Mouse (Mus musculus) kidney, adult 2 months (tissue): ENCODE results near the gene Abi2. TPM values are rescaled to one million over a fixed set of nuclear protein-coding genes. Genes with fewer than 3 reads are reported as not detected.

ENCODE experiments used
- DNase-seq: peaks from one replicate; pipeline ENCODE4 v3.0.0; 2021
- H3K27ac ChIP-seq: fragments of 200-500 bp; 2 replicates; pipeline ENCODE4 v1.5.1; 2012; ENCODE audit warnings: low read depth, low read length, control low read depth, inconsistent platforms; ENCODE audit not compliant: insufficient read depth
- H3K27me3 ChIP-seq: fragments of 200-500 bp; replicated peaks from 2 replicates; pipeline ENCODE4 v1.6.1; 2012; ENCODE audit warnings: mild to moderate bottlenecking, moderate library complexity, low read length, inconsistent platforms; ENCODE audit not compliant: control insufficient read depth, insufficient read depth
- H3K36me3 ChIP-seq: fragments of 200-500 bp; 2 replicates; pipeline ENCODE4 v1.6.1; 2012; ENCODE audit warnings: mild to moderate bottlenecking, moderate library complexity, low read length, inconsistent platforms; ENCODE audit not compliant: control insufficient read depth, insufficient read depth
- H3K4me1 ChIP-seq: fragments of 200-500 bp; 2 replicates; pipeline ENCODE4 v1.6.1; 2011; ENCODE audit warnings: low read length; ENCODE audit not compliant: control insufficient read depth, insufficient read depth
- H3K4me3 ChIP-seq: fragments of 200-500 bp; 2 replicates; pipeline ENCODE4 v1.5.1; 2011; ENCODE audit warnings: mild to moderate bottlenecking, low read depth, low read length, control low read depth; ENCODE audit not compliant: insufficient read depth
- CTCF ChIP-seq: fragments of 200-500 bp; conservative IDR thresholded peaks from 2 replicates; pipeline ENCODE4 v1.5.1; 2011; ENCODE audit warnings: low read depth, mild to moderate bottlenecking, control low read depth, low read length, moderate library complexity, mixed read lengths; ENCODE audit not compliant: insufficient read depth, insufficient read length
- POLR2A ChIP-seq: fragments of 200-500 bp; IDR thresholded peaks from one replicate; pipeline ENCODE4 v1.6.1; 2011; ENCODE audit warnings: low read depth, low read length, control low read depth
- WGBS: fragments of 180-500 bp; shearing (Covaris S2); methylation state at CpG from one replicate; pipeline ENCODE4 v1.1.7; 2018; 5-methylcytosine and 5-hydroxymethylcytosine counted together
- polyA plus RNA-seq: library from polyadenylated mRNA; depleted of rRNA; stranded (reverse); fragments of >200 nt; gene quantifications from 2 replicates; pipeline ENCODE4 v1.2.3, GENCODE M21; 2012

Gene Abi2
- polyA plus RNA-seq, 1 experiment: 6.9 TPM

- Histone ChIP-seq H3K27ac (no peak overlapping the region), H3K4me1 (no peaks in the 10 kb centered on the region), H3K36me3 (peaks cover 3% of the 10 kb centered on the region; the same call in 1 of the 2 replicates), H3K4me3 (no peak overlapping the region), H3K27me3 (no peaks in the 10 kb centered on the region)
- 72% methylated on average over 3 of the region's 3 CpGs for WGBS
- TF ChIP-seq CTCF: no peak
- TF ChIP-seq POLR2A: no peak
- DNase-seq: peak; percentile 13
Measured at GRCm38 (mm10) chr1:60485649-60486048, 76.2 kb downstream of the Abi2 start.

- Histone ChIP-seq H3K27ac (no peak overlapping the region), H3K27me3 (no peaks in the 10 kb centered on the region), H3K4me1 (no peaks in the 10 kb centered on the region), H3K4me3 (no peak overlapping the region), H3K36me3 (no peaks in the 10 kb centered on the region; the same call in 1 of the 2 replicates)
- DNase-seq: no peak
- WGBS: 90% methylated on average over 8 of the region's 8 CpGs
- TF ChIP-seq CTCF (no peak), POLR2A (no peak)
Measured at GRCm38 (mm10) chr1:60488635-60489034, 79.2 kb downstream of the Abi2 start.

GRCm38 (mm10) chr1:60489660-60490059 lies 80.2 kb downstream of the Abi2 start:
- Histone ChIP-seq H3K36me3 (no peaks in the 10 kb centered on the region; the same call in 1 of the 2 replicates), H3K27ac (no peak overlapping the region), H3K27me3 (no peaks in the 10 kb centered on the region), H3K4me1 (no peaks in the 10 kb centered on the region), H3K4me3 (no peak overlapping the region)
- TF ChIP-seq POLR2A: no peak
- TF ChIP-seq CTCF: no peak
- no peak for DNase-seq
- 95% methylated on average over 2 of the region's 2 CpGs for WGBS

GRCm38 (mm10) chr1:60490510-60490909 lies 81.1 kb downstream of the Abi2 start:
- Histone ChIP-seq H3K27me3 (no peaks in the 10 kb centered on the region), H3K4me3 (no peak overlapping the region), H3K36me3 (peaks cover 3% of the 10 kb centered on the region; the same call in 1 of the 2 replicates), H3K4me1 (no peaks in the 10 kb centered on the region), H3K27ac (no peak overlapping the region)
- no peak for TF ChIP-seq POLR2A
- no peak for TF ChIP-seq CTCF
- no peak for DNase-seq
- WGBS: 89% methylated on average over 4 of the region's 4 CpGs

GRCm38 (mm10) chr1:60492404-60492803 lies 83.0 kb downstream of the Abi2 start:
- Histone ChIP-seq H3K27me3 (no peaks in the 10 kb centered on the region), H3K4me1 (no peaks in the 10 kb centered on the region), H3K36me3 (peaks cover 5% of the 10 kb centered on the region; the same call in 1 of the 2 replicates), H3K27ac (no peak overlapping the region), H3K4me3 (no peak overlapping the region)
- 37% methylated on average over 5 of the region's 5 CpGs for WGBS
- DNase-seq: peak; percentile 47
- TF ChIP-seq POLR2A (no peak), CTCF (no peak)

- Histone ChIP-seq H3K27me3 (no peaks in the 10 kb centered on the region), H3K4me1 (no peaks in the 10 kb centered on the region), H3K4me3 (no peak overlapping the region), H3K27ac (no peak overlapping the region), H3K36me3 (peaks cover 7% of the 10 kb centered on the region)
- no peak for TF ChIP-seq CTCF
- 77% methylated on average over 6 of the region's 6 CpGs for WGBS
- DNase-seq: no peak
Measured at GRCm38 (mm10) chr1:60493421-60493820, 84.0 kb downstream of the Abi2 start.

- 54% methylated on average over 5 of the region's 5 CpGs for WGBS
- no peaks in the 10 kb centered on the region; the same call in 1 of the 2 replicates for H3K36me3 ChIP-seq
Measured at GRCm38 (mm10) chr1:60503456-60503855, 94.0 kb downstream of the Abi2 start.

More at GRCm38 (mm10) chr1:60503456-60503855, 94.0 kb downstream of the Abi2 start:
- Histone ChIP-seq H3K27ac (no peak overlapping the region), H3K27me3 (no peaks in the 10 kb centered on the region; the same call in 1 of the 2 replicates), H3K4me1 (no peaks in the 10 kb centered on the region), H3K4me3 (no peak overlapping the region)
- TF ChIP-seq CTCF: no peak
- TF ChIP-seq POLR2A: no peak
- DNase-seq: no peak
